Mouse (Mus musculus): ENCODE data around the gene Tbc1d10a.

GRCm38 (mm10) chr11:4193420-4193819, 6.8 kb downstream of the Tbc1d10a start:
- TF ChIP-seq GATA1 (IDR thresholded peaks at IDR 0.05; ENCODE audit: borderline replicate concordance, low read length) (no peak), FLI1 (IDR thresholded peaks at IDR 0.05; ENCODE audit: low read length) (no peak)

Measured in megakaryocyte, embryonic 14.5 days (primary cell).